Mouse (Mus musculus) lung, embryonic 15.5 days (tissue): Measurements from ENCODE around the gene Rxfp4. TPM values are rescaled to one million over a fixed set of nuclear protein-coding genes. Genes with fewer than 3 reads are reported as not detected.

Experiments used
- ATAC-seq: fragments of 200-750 bp; cut with Nextera tagmentation; 2 replicates; pipeline ENCODE4 v1.8.0; 2017; ENCODE audit warnings: moderate number of reproducible peaks, borderline replicate concordance; ENCODE audit not compliant: low FRiP score, low TSS enrichment; ENCODE audit errors: extremely low read depth
- H3K27ac ChIP-seq: fragments of 300-500 bp; sonication (generic); 2 replicates; pipeline ENCODE4 v1.5.1; 2015; ENCODE audit warnings: moderate library complexity, mild to moderate bottlenecking, inconsistent platforms
- H3K27me3 ChIP-seq: fragments of 300-500 bp; sonication (generic); 2 replicates; pipeline ENCODE4 v1.6.1; 2015; ENCODE audit warnings: inconsistent platforms
- H3K36me3 ChIP-seq: fragments of 300-500 bp; sonication (generic); 2 replicates; pipeline ENCODE4 v1.6.1; 2015; ENCODE audit warnings: inconsistent platforms
- H3K4me1 ChIP-seq: fragments of 300-500 bp; sonication (generic); 2 replicates; pipeline ENCODE4 v1.6.1; 2015; ENCODE audit warnings: inconsistent platforms
- H3K4me2 ChIP-seq: fragments of 300-500 bp; sonication (generic); 2 replicates; pipeline ENCODE4 v1.6.1; 2015; ENCODE audit warnings: inconsistent platforms, mild to moderate bottlenecking, moderate library complexity
- H3K4me3 ChIP-seq: fragments of 300-500 bp; sonication (generic); 2 replicates; pipeline ENCODE4 v1.5.1; 2015; ENCODE audit warnings: mild to moderate bottlenecking, inconsistent platforms
- H3K9ac ChIP-seq: fragments of 300-500 bp; sonication (generic); 2 replicates; pipeline ENCODE4 v1.6.1; 2015; ENCODE audit warnings: inconsistent platforms
- H3K9me3 ChIP-seq: fragments of 300-500 bp; sonication (generic); 2 replicates; pipeline ENCODE4 v1.6.1; 2016; ENCODE audit warnings: inconsistent platforms
- WGBS: fragments of 180-500 bp; shearing (Covaris S2); methylation state at CpG from one replicate; pipeline ENCODE4 v1.1.7; 2015; 5-methylcytosine and 5-hydroxymethylcytosine counted together
- polyA plus RNA-seq: library from polyadenylated mRNA; unstranded; fragments of >200 nt; fragmentation: Nextera tagmentation; extraction: Ambion mirVana; gene quantifications from 2 replicates; pipeline ENCODE4 v1.2.1, GENCODE M21; 2015

The Rxfp4 gene
- polyA plus RNA-seq, 1 experiment from 2014 or later = not detected

DNA sequence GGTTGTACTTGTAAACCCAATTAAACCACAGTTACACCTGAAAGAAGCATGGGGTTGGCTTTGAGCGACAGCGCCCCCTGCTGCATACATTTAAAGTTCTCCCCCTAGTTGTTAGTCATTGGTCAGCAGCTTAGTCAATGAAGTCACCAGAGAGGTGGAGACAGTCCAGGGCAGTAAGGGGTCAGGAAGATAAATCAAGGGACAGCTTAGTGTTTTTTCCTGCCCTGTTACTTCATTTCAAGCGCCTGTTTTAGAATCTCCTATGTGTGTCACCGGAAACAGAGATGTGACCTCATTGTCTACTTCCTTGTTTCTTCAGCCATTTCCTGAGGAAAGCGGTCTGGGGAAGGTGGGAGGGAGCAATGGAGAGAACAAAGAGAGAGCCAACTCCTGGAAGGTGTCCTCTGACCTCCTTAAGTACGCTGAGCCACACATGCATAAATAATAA, 49.2 kb downstream of the Rxfp4 start:
- Histone ChIP-seq H3K4me2 (no peak overlapping the region), H3K4me3 (no peak overlapping the region), H3K27me3 (no peaks in the 10 kb centered on the region), H3K9ac (no peak overlapping the region), H3K36me3 (no peaks in the 10 kb centered on the region), H3K9me3 (no peaks in the 10 kb centered on the region), H3K4me1 (peaks cover 9% of the 10 kb centered on the region), H3K27ac (peak overlapping the region; percentile 22)
- ATAC-seq = peak; percentile 50; the same call in 1 of the 2 replicates
- WGBS = 16% methylated on average over 6 of the region's 6 CpGs

DNA sequence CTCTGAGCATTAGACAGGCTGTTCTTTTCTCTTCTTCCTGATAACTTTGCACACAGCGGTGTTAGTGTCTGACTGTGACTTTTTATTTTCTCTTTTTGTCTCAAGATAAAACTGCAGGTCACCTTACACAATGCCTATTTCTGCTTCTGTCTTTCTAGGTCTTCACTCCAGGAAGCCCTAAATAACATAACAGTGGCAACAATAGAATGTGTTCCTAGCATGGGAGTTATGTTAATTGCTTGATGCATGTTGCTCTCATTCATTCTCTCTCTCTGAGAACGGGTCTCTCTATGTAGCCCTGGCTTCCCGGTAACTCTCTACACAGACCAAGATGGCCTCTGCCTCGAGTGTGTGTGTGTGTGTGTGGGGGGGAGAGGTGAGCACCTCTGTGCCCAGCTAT, 50.5 kb downstream of the Rxfp4 start:
- no peak for ATAC-seq
- Histone ChIP-seq H3K4me2 (no peak overlapping the region), H3K36me3 (no peaks in the 10 kb centered on the region), H3K4me3 (no peak overlapping the region), H3K27me3 (no peaks in the 10 kb centered on the region), H3K9me3 (no peaks in the 10 kb centered on the region), H3K9ac (no peak overlapping the region), H3K4me1 (peaks cover 4% of the 10 kb centered on the region), H3K27ac (no peak overlapping the region)
- 68% methylated on average over 4 of the region's 4 CpGs for WGBS

Other genes with a start within 250 kb of the Rxfp4 start
- gene Pmf1, start 242.8 kb downstream of the Rxfp4 start, polyA plus RNA-seq = 158 and 164 TPM in 2 replicates
- gene Slc25a44, start 228.0 kb downstream of the Rxfp4 start, polyA plus RNA-seq = 13.9 and 14.8 TPM in 2 replicates
- gene Sema4a, start 192.0 kb downstream of the Rxfp4 start, polyA plus RNA-seq = 4.5 and 5.3 TPM in 2 replicates
- 111 and 121 TPM in 2 replicates for gene Lmna, start 143.2 kb downstream of the Rxfp4 start, polyA plus RNA-seq
- 15.8 and 16.8 TPM in 2 replicates for gene Mex3a, start 120.7 kb downstream of the Rxfp4 start, polyA plus RNA-seq
- 33.1 and 36.4 TPM in 2 replicates for gene Rab25, start 104.8 kb downstream of the Rxfp4 start, polyA plus RNA-seq
- gene Lamtor2, start 100.1 kb downstream of the Rxfp4 start, polyA plus RNA-seq = 165 and 178 TPM in 2 replicates
- 46.4 and 49.4 TPM in 2 replicates for gene Ubqln4, start 99.4 kb downstream of the Rxfp4 start, polyA plus RNA-seq
- gene Ssr2, start 77.3 kb downstream of the Rxfp4 start, polyA plus RNA-seq = 290 and 301 TPM in 2 replicates
- 105 and 116 TPM in 2 replicates for gene Arhgef2, start 47.2 kb downstream of the Rxfp4 start, polyA plus RNA-seq
- 90.7 and 93.1 TPM in 2 replicates for gene Khdc4, start 32.7 kb upstream of the Rxfp4 start, polyA plus RNA-seq
- 58.3 and 62.8 TPM in 2 replicates for gene Rit1, start 63.7 kb upstream of the Rxfp4 start, polyA plus RNA-seq
- gene Syt11, start 122.0 kb upstream of the Rxfp4 start, polyA plus RNA-seq = 7.5 and 7.7 TPM in 2 replicates
- 9.2 and 9.4 TPM in 2 replicates for gene Gon4l, start 182.1 kb upstream of the Rxfp4 start, polyA plus RNA-seq